Mouse (Mus musculus) E14TG2a.4 (cell line): ENCODE data around the gene Olah.

ENCODE experiments used
- H3K27me3 ChIP-seq: 2 replicates; pipeline ENCODE4 v1.6.1; 2014; ENCODE audit warnings: low read length, control low read depth; ENCODE audit not compliant: insufficient read depth
- H3K36me3 ChIP-seq: 2 replicates; pipeline ENCODE4 v1.6.1; 2014; ENCODE audit warnings: low read length, control low read depth; ENCODE audit not compliant: insufficient read depth
- H3K4me1 ChIP-seq: replicated peaks from 2 replicates; pipeline ENCODE4 v1.6.1; 2014; ENCODE audit warnings: low read depth, low read length, control low read depth
- H3K4me3 ChIP-seq: replicated peaks from 2 replicates; pipeline ENCODE4 v1.5.1; 2014; ENCODE audit warnings: mild to moderate bottlenecking, low read length
- H3K9me3 ChIP-seq: 2 replicates; pipeline ENCODE4 v1.6.1; 2014; ENCODE audit warnings: low read length, control low read depth
- CTCF ChIP-seq: conservative IDR thresholded peaks from 2 replicates; pipeline ENCODE4 v1.5.1; 2014; ENCODE audit warnings: low read length
- NANOG ChIP-seq: IDR thresholded peaks from 2 replicates; pipeline ENCODE4 v1.6.1; 2014; ENCODE audit warnings: borderline replicate concordance, low read length, mixed read lengths
- POU5F1 ChIP-seq: IDR thresholded peaks from 2 replicates; pipeline ENCODE4 v1.6.1; 2014; ENCODE audit warnings: low read length, borderline replicate concordance

The Olah gene

GRCm38 (mm10) chr2:3305426-3306025 is 91.5 kb downstream of the Olah start:
- H3K9me3 ChIP-seq: no peaks in the 10 kb centered on the region
- H3K4me3 ChIP-seq: no peak overlapping the region
- H3K4me1 ChIP-seq: peaks cover 6% of the 10 kb centered on the region; the same call in 1 of the 2 replicates
- TF ChIP-seq NANOG (no peak), POU5F1 (no peak), CTCF (no peak)
- no peaks in the 10 kb centered on the region for H3K27me3 ChIP-seq
- peaks cover 38% of the 10 kb centered on the region for H3K36me3 ChIP-seq

- no peaks in the 10 kb centered on the region for H3K36me3 ChIP-seq
- no peaks in the 10 kb centered on the region for H3K9me3 ChIP-seq
- H3K27me3 ChIP-seq: no peaks in the 10 kb centered on the region
- TF ChIP-seq POU5F1 (no peak), NANOG (no peak), CTCF (no peak)
- no peak overlapping the region for H3K4me3 ChIP-seq
- peaks cover 6% of the 10 kb centered on the region; the same call in 1 of the 2 replicates for H3K4me1 ChIP-seq
Observed at GRCm38 (mm10) chr2:3295826-3296225, 101.2 kb downstream of the Olah start.

- no peaks in the 10 kb centered on the region for H3K27me3 ChIP-seq
- H3K4me3 ChIP-seq: no peak overlapping the region
- no peak for TF ChIP-seq CTCF
- TF ChIP-seq NANOG: no peak
- TF ChIP-seq POU5F1: no peak
- H3K9me3 ChIP-seq: no peaks in the 10 kb centered on the region
- H3K36me3 ChIP-seq: no peaks in the 10 kb centered on the region
- H3K4me1 ChIP-seq: peaks cover 3% of the 10 kb centered on the region; the same call in 1 of the 2 replicates
Observed at GRCm38 (mm10) chr2:3292170-3292569, 104.8 kb downstream of the Olah start.
